Mouse (Mus musculus) embryonic facial prominence, embryonic 14.5 days (tissue): Measurements from ENCODE around the gene Myo3b. TPM values are rescaled to one million over a fixed set of nuclear protein-coding genes. Genes with fewer than 3 reads are reported as not detected.
A peak's percentile ranks its signal among the peaks of the same experiment; 100 is the strongest.
"Not testable (repeated sequence)": the region's sequence is repeated elsewhere in the genome, so short reads cannot be mapped to it uniquely, and the experiment has no call there.

Source experiments
- ATAC-seq: fragments of 200-750 bp; cut with Nextera tagmentation; 2 replicates; pipeline ENCODE4 v1.8.0; 2017; ENCODE audit warnings: low read depth, moderate number of reproducible peaks, moderate TSS enrichment
- DNase-seq: peaks from one replicate; pipeline ENCODE4 v3.0.0-alpha.2; 2015; ENCODE audit warnings: low spot score
- H3K27ac ChIP-seq: fragments of 300-500 bp; sonication (generic); replicated peaks from 2 replicates; pipeline ENCODE4 v1.5.1; 2014; ENCODE audit warnings: low read depth, mild to moderate bottlenecking, low read length, moderate library complexity
- H3K27me3 ChIP-seq: fragments of 300-500 bp; sonication (generic); replicated peaks from 2 replicates; pipeline ENCODE4 v1.6.1; 2014; ENCODE audit warnings: low read length; ENCODE audit not compliant: control insufficient read depth, insufficient read depth
- H3K36me3 ChIP-seq: fragments of 300-500 bp; sonication (generic); 2 replicates; pipeline ENCODE4 v1.6.1; 2014; ENCODE audit warnings: low read length, mixed read lengths; ENCODE audit not compliant: control insufficient read depth, insufficient read depth
- H3K4me1 ChIP-seq: fragments of 300-500 bp; sonication (generic); 2 replicates; pipeline ENCODE4 v1.6.1; 2014; ENCODE audit warnings: antibody characterized with exemption, low read length; ENCODE audit not compliant: control insufficient read depth, insufficient read depth
- H3K4me2 ChIP-seq: fragments of 300-500 bp; sonication (generic); 2 replicates; pipeline ENCODE4 v1.6.1; 2014; ENCODE audit warnings: low read depth, mild to moderate bottlenecking, low read length, moderate library complexity, mixed read lengths
- H3K4me3 ChIP-seq: fragments of 300-500 bp; sonication (generic); 2 replicates; pipeline ENCODE4 v1.5.1; 2014; ENCODE audit warnings: low read depth, mild to moderate bottlenecking, low read length
- H3K9ac ChIP-seq: fragments of 300-500 bp; sonication (generic); 2 replicates; pipeline ENCODE4 v1.6.1; 2014; ENCODE audit warnings: low read depth, mild to moderate bottlenecking, low read length, moderate library complexity, mixed read lengths
- H3K9me3 ChIP-seq: fragments of 300-500 bp; sonication (generic); 2 replicates; pipeline ENCODE4 v1.6.1; 2016; ENCODE audit warnings: low read length; ENCODE audit not compliant: control insufficient read depth
- whole genome bisulfite sequencing: fragments of 180-500 bp; shearing (Covaris S2); extraction: QIAGEN DNeasy Blood & Tissue Kit; methylation state at CpG from one replicate; pipeline ENCODE4 v1.1.7; 2014; 5-methylcytosine and 5-hydroxymethylcytosine counted together
- polyA plus RNA-seq: library from polyadenylated mRNA; unstranded; fragments of >200 nt; fragmentation: Nextera tagmentation; extraction: Ambion mirVana; gene quantifications from 2 replicates; pipeline ENCODE4 v1.2.1, GENCODE M21; 2014

The Myo3b gene
- polyA plus RNA-seq, 1 experiment from 2014 or later = not detected

DNA sequence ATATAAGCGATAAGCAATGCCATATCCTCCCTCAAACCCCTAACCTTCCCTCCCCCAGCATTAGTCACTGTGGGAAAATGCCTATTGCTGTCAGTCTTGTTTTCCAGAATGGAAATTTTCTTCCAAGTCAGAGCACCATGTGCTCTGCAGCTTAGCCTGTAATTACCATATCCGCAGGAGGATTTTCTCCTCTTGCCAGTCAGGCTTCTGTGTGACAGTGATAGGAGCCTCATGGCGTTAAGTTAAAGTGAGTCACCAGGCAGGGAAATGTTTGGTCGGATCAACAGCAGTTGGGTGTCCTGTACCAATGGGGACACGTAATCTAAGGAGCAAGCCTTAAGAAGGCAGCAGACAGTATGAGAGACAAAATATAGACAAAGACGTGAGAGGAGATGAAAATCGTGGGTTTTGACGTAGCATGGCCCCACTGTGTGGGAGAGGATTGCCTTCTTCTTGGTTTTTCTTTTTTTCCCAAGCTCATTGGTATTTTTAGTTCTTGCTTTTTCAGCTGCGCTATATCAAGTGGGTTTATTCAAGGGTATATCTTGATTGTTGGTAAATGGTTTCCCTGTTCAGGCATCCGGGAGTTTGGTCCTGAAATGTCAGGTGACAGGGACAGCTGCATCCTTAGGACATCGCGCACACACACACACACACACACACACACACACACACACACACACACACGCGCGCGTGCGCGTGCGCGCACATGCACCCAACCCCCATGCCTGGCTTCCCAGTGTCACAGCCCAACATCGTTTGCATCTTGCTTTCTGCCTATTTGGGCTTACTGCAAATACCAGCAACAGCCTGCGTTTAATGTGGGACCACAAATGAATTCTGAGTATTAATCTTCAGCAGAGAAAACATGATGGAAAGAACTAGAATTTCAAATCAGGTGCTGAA lies 171.8 kb downstream of the Myo3b start:
- Histone ChIP-seq H3K4me3 (no peak overlapping the region), H3K9me3 (0 out of 2 replicates have a peak, but pooled peaks cover 7% of the 10 kb centered on the region), H3K4me2 (no peak overlapping the region), H3K27me3 (no peaks in the 10 kb centered on the region), H3K4me1 (no peaks in the 10 kb centered on the region), H3K9ac (no peak overlapping the region), H3K27ac (no peak overlapping the region), H3K36me3 (no peaks in the 10 kb centered on the region)
- 66% methylated on average over 22 of the region's 22 CpGs for WGBS
- ATAC-seq = peak; percentile 76
- peak; percentile 74 for DNase-seq

DNA sequence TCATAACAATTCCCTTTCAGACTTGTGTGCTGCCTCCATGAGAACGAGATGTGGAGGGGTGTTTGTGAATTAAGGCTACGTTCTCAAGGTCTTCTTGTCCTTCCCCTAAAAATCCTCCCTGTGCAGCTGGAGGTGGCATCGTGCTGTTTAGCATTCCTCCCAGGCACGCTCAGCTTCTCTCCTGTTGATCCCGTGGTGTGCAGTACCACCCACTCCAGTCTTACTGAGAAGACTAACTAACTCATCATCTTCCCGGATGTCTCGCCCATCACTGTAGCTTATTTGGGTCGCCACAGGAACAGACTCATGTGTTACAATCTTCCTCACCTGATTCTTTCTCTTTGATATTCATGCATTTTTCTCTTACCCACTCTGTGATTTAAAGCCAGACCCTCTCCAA lies 175.5 kb downstream of the Myo3b start:
- no peak overlapping the region for H3K27ac ChIP-seq
- no peak overlapping the region for H3K4me3 ChIP-seq
- no peaks in the 10 kb centered on the region for H3K4me1 ChIP-seq
- 0 out of 2 replicates have a peak, but pooled peaks cover 3% of the 10 kb centered on the region for H3K27me3 ChIP-seq
- no peak overlapping the region for H3K9ac ChIP-seq
- no peak for ATAC-seq
- no peak overlapping the region for H3K4me2 ChIP-seq
- WGBS = 76% methylated on average over 8 of the region's 8 CpGs
- no peaks in the 10 kb centered on the region for H3K36me3 ChIP-seq
- no peak for DNase-seq
- H3K9me3 ChIP-seq = 0 out of 2 replicates have a peak, but pooled peaks cover 4% of the 10 kb centered on the region

DNA sequence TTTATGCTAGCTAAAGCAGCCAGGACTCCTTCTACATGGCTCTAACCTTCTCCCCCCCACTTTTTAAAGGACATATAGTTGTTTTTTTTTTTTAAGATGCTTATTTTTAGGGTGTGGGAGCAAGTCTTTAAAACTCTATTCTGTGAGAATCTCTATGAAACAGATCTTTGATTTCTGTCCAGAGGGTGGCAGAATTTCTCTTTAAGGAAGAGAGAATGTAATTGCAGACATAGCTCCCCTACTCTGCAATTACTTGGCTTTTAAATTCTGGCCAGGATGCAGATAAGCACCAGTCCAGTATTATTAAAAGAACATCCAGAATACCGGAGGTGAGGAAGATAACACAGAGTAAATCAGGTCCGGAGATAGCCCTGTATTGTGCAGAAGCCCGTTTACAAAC lies 178.9 kb downstream of the Myo3b start:
- ATAC-seq (no peak), DNase-seq (peak; percentile 20)
- Histone ChIP-seq H3K4me3 (no peak overlapping the region), H3K4me2 (no peak overlapping the region), H3K9me3 (no peaks in the 10 kb centered on the region), H3K36me3 (no peaks in the 10 kb centered on the region), H3K4me1 (no peaks in the 10 kb centered on the region), H3K9ac (no peak overlapping the region), H3K27me3 (0 out of 2 replicates have a peak, but pooled peaks cover 3% of the 10 kb centered on the region), H3K27ac (no peak overlapping the region)
- 82% methylated on average over 3 of the region's 3 CpGs for WGBS

DNA sequence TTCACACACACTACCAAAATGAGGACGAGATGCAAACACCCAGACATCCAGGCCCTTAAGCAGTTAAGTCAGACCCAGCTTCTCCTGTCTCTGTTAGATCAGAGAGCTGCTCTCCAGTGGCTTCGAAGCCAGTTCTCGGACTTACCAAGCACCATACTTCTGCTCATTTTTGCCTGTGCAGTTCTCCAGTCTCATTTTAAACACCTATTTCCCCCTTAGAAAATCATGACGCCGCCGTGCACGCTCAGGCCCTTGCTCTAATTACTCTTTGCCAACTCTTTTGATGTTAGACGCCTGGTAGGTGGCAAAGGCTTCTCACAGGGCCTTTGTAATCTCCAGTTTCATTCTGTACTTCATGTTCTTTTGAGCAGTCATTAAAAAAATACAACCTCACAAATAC lies 179.5 kb downstream of the Myo3b start:
- H3K9me3 ChIP-seq = no peaks in the 10 kb centered on the region
- 0 out of 2 replicates have a peak, but pooled peaks cover 3% of the 10 kb centered on the region for H3K27me3 ChIP-seq
- H3K36me3 ChIP-seq = no peaks in the 10 kb centered on the region
- H3K4me3 ChIP-seq = no peak overlapping the region
- H3K9ac ChIP-seq = no peak overlapping the region
- ATAC-seq (no peak), DNase-seq (no peak)
- no peak overlapping the region for H3K27ac ChIP-seq
- H3K4me2 ChIP-seq = no peak overlapping the region
- no peaks in the 10 kb centered on the region for H3K4me1 ChIP-seq
- 68% methylated on average over 8 of the region's 8 CpGs for WGBS

DNA sequence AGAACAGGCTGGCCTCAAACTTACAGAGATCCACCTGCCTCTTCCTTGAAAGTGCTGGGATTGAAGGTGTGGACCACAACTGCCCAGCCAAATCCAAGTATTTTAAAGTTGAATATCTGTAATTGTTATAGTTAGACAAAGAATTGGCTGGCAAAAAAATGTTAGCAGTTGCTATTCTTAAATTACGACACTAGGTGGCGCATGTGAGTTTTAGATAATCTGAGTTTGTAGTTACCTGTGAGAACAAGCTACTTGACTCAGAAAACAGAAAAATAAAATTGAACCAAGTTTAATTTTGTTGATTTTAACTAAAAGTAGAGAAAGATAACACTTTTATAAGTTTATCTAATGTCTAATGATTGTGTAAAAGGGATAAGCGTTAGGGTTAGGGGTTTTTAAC lies 187.8 kb downstream of the Myo3b start:
- Histone ChIP-seq H3K27ac (no peak overlapping the region), H3K4me2 (no peak overlapping the region), H3K36me3 (no peaks in the 10 kb centered on the region), H3K4me3 (no peak overlapping the region), H3K9ac (no peak overlapping the region), H3K4me1 (no peaks in the 10 kb centered on the region), H3K9me3 (no peaks in the 10 kb centered on the region), H3K27me3 (no peaks in the 10 kb centered on the region; the same call in 1 of the 2 replicates)
- ATAC-seq = no peak
- WGBS = 10% methylated on average over 3 of the region's 3 CpGs
- no peak for DNase-seq

DNA sequence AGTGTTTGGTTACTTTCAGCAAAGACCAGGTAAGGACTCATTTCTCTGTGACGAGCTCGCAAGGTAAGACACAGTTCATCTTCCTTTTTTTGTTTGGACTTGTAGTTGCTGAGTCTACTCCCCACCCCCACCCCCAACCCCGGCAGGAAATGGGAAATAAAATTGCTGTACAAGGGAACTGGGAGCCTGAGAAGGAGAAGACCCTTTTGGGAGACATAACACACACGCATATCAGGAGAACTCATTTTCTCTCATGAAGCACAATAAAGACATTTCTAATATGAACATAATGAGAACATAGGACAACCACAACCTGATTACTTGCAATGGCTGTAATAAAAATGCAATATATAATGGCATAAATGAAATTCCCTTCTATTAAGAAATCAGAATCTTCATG lies 195.5 kb downstream of the Myo3b start:
- not testable (repeated sequence) for H3K27ac ChIP-seq, H3K9ac ChIP-seq, H3K9me3 ChIP-seq, DNase-seq, H3K4me3 ChIP-seq, H3K36me3 ChIP-seq, H3K4me1 ChIP-seq, ATAC-seq, H3K27me3 ChIP-seq, H3K4me2 ChIP-seq
- WGBS = 77% methylated on average over 4 of the region's 4 CpGs

DNA sequence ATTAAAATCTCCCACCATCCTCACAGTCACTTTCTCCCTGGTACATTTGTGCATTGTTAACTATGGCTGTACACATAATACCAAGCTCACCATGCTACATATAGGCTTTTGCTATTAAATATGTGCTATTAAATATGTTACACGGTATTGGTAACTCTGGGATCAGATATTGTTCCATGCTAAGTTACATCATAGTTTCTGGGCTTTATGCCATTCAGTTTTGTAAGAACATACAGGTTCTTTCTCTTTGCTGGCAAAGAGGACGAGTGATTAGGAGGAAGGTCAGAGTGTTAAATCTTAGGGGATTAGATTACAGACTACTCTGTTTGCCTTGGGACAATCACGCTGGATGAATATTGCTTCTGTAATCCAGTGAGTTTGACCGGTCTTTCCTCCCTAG lies 207.1 kb downstream of the Myo3b start:
- Histone ChIP-seq H3K9me3 (no peaks in the 10 kb centered on the region), H3K4me3 (no peak overlapping the region), H3K4me2 (no peak overlapping the region), H3K27me3 (no peaks in the 10 kb centered on the region), H3K36me3 (no peaks in the 10 kb centered on the region), H3K27ac (no peak overlapping the region), H3K4me1 (no peaks in the 10 kb centered on the region), H3K9ac (no peak overlapping the region)
- ATAC-seq = no peak
- 42% methylated on average over 4 of the region's 4 CpGs for WGBS
- peak; percentile 18 for DNase-seq

DNA sequence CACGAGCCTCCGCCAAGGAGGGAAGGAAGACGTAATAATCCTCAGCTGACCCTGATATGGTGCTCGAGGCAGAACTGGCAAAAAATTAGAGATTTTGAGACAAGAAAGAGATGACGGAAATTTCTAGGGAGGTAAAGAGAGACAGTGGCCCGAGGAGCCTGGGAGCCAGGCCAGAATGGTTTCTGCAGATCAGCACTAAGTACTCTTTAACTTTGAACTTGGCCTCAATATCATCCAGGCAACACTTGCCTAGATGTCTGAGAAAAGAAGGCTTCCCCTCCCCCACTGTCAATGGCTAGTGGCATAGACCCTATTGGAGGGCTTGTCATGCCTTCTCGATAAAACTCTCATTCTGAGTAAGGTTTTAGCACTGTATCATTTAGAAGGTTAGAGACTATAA lies 209.7 kb downstream of the Myo3b start:
- no peak for DNase-seq
- no peaks in the 10 kb centered on the region for H3K36me3 ChIP-seq
- H3K9me3 ChIP-seq = no peaks in the 10 kb centered on the region
- ATAC-seq = no peak
- no peak overlapping the region for H3K27ac ChIP-seq
- no peak overlapping the region for H3K4me2 ChIP-seq
- no peaks in the 10 kb centered on the region for H3K27me3 ChIP-seq
- H3K4me3 ChIP-seq = no peak overlapping the region
- H3K4me1 ChIP-seq = no peaks in the 10 kb centered on the region
- H3K9ac ChIP-seq = no peak overlapping the region
- WGBS = 75% methylated on average over 7 of the region's 7 CpGs

DNA sequence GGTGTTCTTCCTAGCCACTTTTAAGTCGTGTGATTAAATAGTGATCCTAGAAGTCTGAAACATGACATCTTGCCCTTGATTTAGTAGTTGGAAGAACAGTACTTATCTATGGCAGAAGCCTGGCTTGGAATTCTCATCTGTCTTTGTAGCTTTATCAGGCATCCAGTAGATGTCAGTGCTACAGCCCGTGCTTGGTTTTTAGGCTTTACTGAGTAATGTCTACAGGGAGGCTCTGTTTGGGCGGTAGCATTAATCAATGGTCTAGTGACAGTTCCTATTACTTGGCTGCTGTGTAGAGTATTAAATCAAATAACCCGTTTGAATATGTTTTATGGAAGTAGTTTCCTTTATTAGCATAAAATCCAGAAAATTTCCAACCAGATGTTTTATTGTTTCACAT lies 210.9 kb downstream of the Myo3b start:
- Histone ChIP-seq H3K9ac (no peak overlapping the region), H3K4me2 (no peak overlapping the region), H3K9me3 (no peaks in the 10 kb centered on the region), H3K27ac (no peak overlapping the region), H3K4me3 (no peak overlapping the region), H3K27me3 (no peaks in the 10 kb centered on the region), H3K36me3 (no peaks in the 10 kb centered on the region), H3K4me1 (no peaks in the 10 kb centered on the region)
- no peak for ATAC-seq
- peak; percentile 15 for DNase-seq
- 60% methylated on average over 4 of the region's 4 CpGs for WGBS
